In the genomic region with DNA sequence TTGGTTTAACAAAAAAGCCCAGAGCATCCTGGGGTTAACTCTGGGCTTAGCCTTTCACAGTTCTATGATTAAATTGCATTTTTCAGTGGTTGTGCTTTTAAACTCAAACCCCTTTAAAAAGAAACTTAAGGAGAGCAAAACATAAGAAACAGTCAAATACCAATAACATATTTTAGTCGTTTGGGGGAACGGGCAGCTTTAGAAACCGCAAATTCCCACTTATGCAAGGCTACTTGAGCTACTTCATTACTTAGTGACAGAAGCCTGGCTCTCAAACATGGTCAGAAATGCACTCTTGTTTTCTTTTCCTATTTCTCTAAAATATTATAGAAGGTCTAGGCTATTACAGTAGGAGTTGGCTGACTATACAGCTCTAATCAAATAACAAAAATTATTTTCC, we compare ENCODE assay signal across 24 mouse cellular contexts.
DNase-seq lines count a peak whose midpoint lies in the region; ATAC-seq and TF ChIP-seq lines count a peak whose summit lies in the region.
"Had no signal": no experiment of that assay in that cellular context is flagged by ENCODE, and none has a peak within 500 bp of the region (broad histone marks: within the 10 kb centered on the region; RNA-seq: fewer than 3 reads in every experiment).

No protein-coding gene starts in this region.

- 0 out of 2 replicates have a peak overlapping the region, but pooled peaks have one; percentile 2 for H3K4me2 ChIP-seq in lung, postnatal 0 days (replicated peaks; ENCODE audit: low read depth, low read length)
- H3K4me2 ChIP-seq: embryonic facial prominence, embryonic 12.5 days; forebrain, embryonic 12.5 days; forebrain, embryonic 15.5 days; heart, embryonic 12.5 days; heart, embryonic 15.5 days; hindbrain, embryonic 13.5 days; intestine, embryonic 15.5 days had no signal

- no peaks in the 10 kb centered on the region for H3K4me1 ChIP-seq in lung, postnatal 0 days (ENCODE audit: insufficient read depth, low read depth, low read length)
- peaks cover 3% of the 10 kb centered on the region for H3K4me1 ChIP-seq in brown adipose tissue, adult 24 weeks (ENCODE audit: control insufficient read depth, insufficient read depth, insufficient read length, low read length)
- H3K4me1 ChIP-seq in embryonic fibroblast, embryonic 13.5 days (ENCODE audit: control insufficient read depth, insufficient read depth, low read length): peaks cover 3% of the 10 kb centered on the region; the same call in 1 of the 2 replicates
- H3K4me1 ChIP-seq: forebrain, embryonic 15.5 days; hindbrain, embryonic 10.5 days; hindbrain, embryonic 13.5 days had no signal

- no peak for TF ChIP-seq POLR2A in embryonic fibroblast, embryonic 13.5 days (IDR thresholded peaks at IDR 0.05; ENCODE audit: low read depth, low read length)

- no peaks in the 10 kb centered on the region for H3K27me3 ChIP-seq in lung, postnatal 0 days (replicated peaks; ENCODE audit: insufficient read depth, low read length)
- H3K27me3 ChIP-seq: embryonic facial prominence, embryonic 12.5 days; forebrain, embryonic 12.5 days; forebrain, embryonic 15.5 days; heart, embryonic 12.5 days; heart, embryonic 15.5 days; hindbrain, embryonic 13.5 days; intestine, embryonic 15.5 days had no signal

- no peaks in the 10 kb centered on the region for H3K36me3 ChIP-seq in lung, postnatal 0 days (ENCODE audit: insufficient read depth, low read length)
- H3K36me3 ChIP-seq: embryonic facial prominence, embryonic 12.5 days; forebrain, embryonic 12.5 days; forebrain, embryonic 15.5 days; heart, embryonic 12.5 days; heart, embryonic 15.5 days; hindbrain, embryonic 10.5 days; hindbrain, embryonic 13.5 days; intestine, embryonic 15.5 days had no signal

- ATAC-seq in lung, postnatal 0 days: no peak
- ATAC-seq: CD4-positive, CD25-positive, alpha-beta regulatory T cell, adult 4 months; forebrain, embryonic 15.5 days; hindbrain, embryonic 16.5 days; intestine, embryonic 15.5 days had no signal

- no peak overlapping the region for H3K27ac ChIP-seq in lung, postnatal 0 days (ENCODE audit: low read length)
- peak overlapping the region; percentile 79 for H3K27ac ChIP-seq in brown adipose tissue, adult 24 weeks (replicated peaks; ENCODE audit: low read depth, low read length)
- peak overlapping the region; percentile 64 for H3K27ac ChIP-seq in embryonic fibroblast, embryonic 13.5 days (ENCODE audit: insufficient read depth, low read length)
- H3K27ac ChIP-seq: embryonic facial prominence, embryonic 12.5 days; forebrain, embryonic 12.5 days; forebrain, embryonic 15.5 days; heart, embryonic 15.5 days; hindbrain, embryonic 10.5 days; hindbrain, embryonic 13.5 days; intestine, embryonic 15.5 days had no signal

- WGBS in lung, postnatal 0 days: 41% methylated on average over 3 of the region's 3 CpGs

- no peak for TF ChIP-seq EP300 in lung, postnatal 0 days (IDR thresholded peaks at IDR 0.05)

- no peak overlapping the region for H3K4me3 ChIP-seq in lung, postnatal 0 days (ENCODE audit: low read depth, low read length)
- H3K4me3 ChIP-seq in brown adipose tissue, adult 24 weeks (ENCODE audit: insufficient read depth, low read depth, low read length): no peak overlapping the region
- no peak overlapping the region for H3K4me3 ChIP-seq in embryonic fibroblast, embryonic 13.5 days (ENCODE audit: insufficient read depth, low read length)
- H3K4me3 ChIP-seq: embryonic facial prominence, embryonic 12.5 days; forebrain, embryonic 12.5 days; forebrain, embryonic 15.5 days; heart, embryonic 12.5 days; heart, embryonic 15.5 days; hindbrain, embryonic 10.5 days; hindbrain, embryonic 13.5 days; intestine, embryonic 15.5 days had no signal

- TF ChIP-seq CTCF in lung, postnatal 0 days (IDR thresholded peaks at IDR 0.05): no peak
- no peak for TF ChIP-seq CTCF in embryonic fibroblast, embryonic 13.5 days (IDR thresholded peaks at IDR 0.05; ENCODE audit: borderline replicate concordance, insufficient read depth, low read length)

- no peak overlapping the region for H3K9ac ChIP-seq in lung, postnatal 0 days (replicated peaks; ENCODE audit: low read depth)
- H3K9ac ChIP-seq: embryonic facial prominence, embryonic 12.5 days; forebrain, embryonic 12.5 days; forebrain, embryonic 15.5 days; heart, embryonic 12.5 days; heart, embryonic 15.5 days; hindbrain, embryonic 13.5 days; intestine, embryonic 15.5 days had no signal

- DNase-seq in lung, postnatal 0 days (ENCODE audit: low spot score): peak; percentile 7
- no peak for DNase-seq in lung, postnatal 10 days
- DNase-seq in kidney, postnatal 14 days: no peak
- DNase-seq in spleen, adult 18-20 months: no peak
- DNase-seq: adrenal gland, adult 8-10 months; adrenal gland, postnatal 25 days; cerebellum, adult 18-20 months; cerebellum, adult 9-10 months; cerebellum, postnatal 14 days; gastrocnemius, postnatal 14 days; heart, postnatal 10 days; heart, postnatal 36 days had no signal

- H3K9me3 ChIP-seq in lung, postnatal 0 days (ENCODE audit: low read length): no peaks in the 10 kb centered on the region
- H3K9me3 ChIP-seq: embryonic facial prominence, embryonic 12.5 days; forebrain, embryonic 12.5 days; forebrain, embryonic 15.5 days; heart, embryonic 12.5 days; heart, embryonic 15.5 days; hindbrain, embryonic 10.5 days; hindbrain, embryonic 13.5 days; intestine, embryonic 15.5 days had no signal
